Mouse (Mus musculus) olfactory bulb, adult 2 months (tissue): ENCODE measurements around the gene Gm10197.

Experiments
- CTCF ChIP-seq: fragments of 200-500 bp; IDR thresholded peaks from 2 replicates; pipeline ENCODE4 v1.5.1; 2012; ENCODE audit warnings: low read depth, mild to moderate bottlenecking, low read length, moderate library complexity; ENCODE audit not compliant: insufficient read depth
- POLR2A ChIP-seq: fragments of 200-500 bp; IDR thresholded peaks from 2 replicates; pipeline ENCODE4 v1.6.1; 2012; ENCODE audit warnings: mild to moderate bottlenecking, low read depth, low read length, moderate library complexity; ENCODE audit not compliant: insufficient read depth

DNA sequence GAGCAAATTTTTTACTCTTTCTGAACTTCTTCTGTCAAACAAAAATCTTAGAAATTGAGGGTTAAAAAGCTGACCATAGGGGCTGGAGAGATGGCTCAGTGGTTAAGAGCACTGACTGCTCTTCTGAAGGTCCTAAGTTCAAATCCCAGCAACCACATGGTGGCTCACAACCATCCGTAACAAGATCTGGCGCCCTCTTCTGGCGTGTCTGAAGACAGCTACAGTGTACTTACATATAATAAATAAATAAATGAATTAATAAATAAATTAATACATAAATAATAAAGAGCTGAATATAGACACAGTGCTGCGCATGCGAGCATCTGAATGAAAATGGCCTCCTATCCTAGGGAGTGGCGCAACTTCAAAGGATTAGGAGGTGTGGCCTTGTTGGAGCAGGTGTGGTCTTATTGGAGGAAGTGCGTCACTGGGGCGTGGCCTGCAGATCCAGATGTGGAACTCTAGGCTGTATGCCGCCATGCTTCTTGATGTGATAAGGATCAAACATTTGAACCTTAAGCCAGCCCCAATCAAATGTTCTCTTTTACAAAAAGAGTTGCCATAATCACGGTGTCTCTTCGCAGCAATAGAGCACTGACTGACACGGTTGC, 49.0 kb downstream of the Gm10197 start:
- TF ChIP-seq CTCF (no peak), POLR2A (no peak)
